Mouse (Mus musculus) MN1 (cell line): ENCODE results near the gene Dscaml1.
A peak's percentile ranks its signal among the peaks of the same experiment; 100 is the strongest.

Experiments
- DNase-seq: peaks from one replicate; pipeline ENCODE4 v3.0.0-alpha.2; 2016; ENCODE audit warnings: low spot score

The Dscaml1 gene

DNA sequence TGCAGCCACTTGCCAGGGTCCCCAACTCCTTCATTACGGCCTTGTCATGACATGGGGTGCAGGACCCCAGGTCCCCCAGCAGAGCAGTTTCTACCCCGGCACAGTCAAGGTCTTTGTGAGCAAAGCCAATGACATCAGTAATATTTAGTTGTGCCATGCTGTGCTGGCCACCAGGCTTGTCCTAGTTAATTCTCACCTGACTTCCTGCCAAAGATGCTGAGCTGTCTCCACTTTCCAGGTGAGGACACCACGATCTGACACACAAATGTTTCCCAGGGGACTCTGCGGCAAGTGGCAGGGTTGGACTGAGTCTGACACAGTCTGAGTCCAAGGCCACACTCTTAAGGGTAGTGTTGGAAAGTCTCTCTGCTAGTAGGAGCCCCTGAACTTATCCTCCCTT is at the start of gene Dscaml1:
Gene Dscaml1 (plus strand): TSS at position 173 of the 400 bp plus-strand sequence.
- DNase-seq: no peak

DNA sequence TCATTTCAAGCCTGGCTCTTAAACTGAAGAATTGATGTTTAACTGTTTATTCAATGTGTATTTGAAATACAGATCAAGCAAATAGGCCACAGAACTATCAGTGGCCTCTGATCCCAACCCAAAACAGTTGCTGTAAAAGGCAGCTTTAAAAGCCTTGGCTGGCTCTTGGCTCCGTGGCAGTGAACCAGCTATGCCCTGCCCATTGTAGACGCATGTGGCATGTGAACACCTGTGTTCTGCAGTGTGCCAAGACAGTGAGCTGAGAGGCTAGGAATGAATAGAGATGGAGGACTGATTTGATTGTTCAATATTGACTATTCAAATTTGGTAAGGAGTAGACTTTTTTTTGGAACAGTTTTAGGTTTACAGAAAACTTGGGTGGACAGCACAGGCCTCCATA is 49.5 kb upstream of the Dscaml1 start:
- no peak for DNase-seq

DNA sequence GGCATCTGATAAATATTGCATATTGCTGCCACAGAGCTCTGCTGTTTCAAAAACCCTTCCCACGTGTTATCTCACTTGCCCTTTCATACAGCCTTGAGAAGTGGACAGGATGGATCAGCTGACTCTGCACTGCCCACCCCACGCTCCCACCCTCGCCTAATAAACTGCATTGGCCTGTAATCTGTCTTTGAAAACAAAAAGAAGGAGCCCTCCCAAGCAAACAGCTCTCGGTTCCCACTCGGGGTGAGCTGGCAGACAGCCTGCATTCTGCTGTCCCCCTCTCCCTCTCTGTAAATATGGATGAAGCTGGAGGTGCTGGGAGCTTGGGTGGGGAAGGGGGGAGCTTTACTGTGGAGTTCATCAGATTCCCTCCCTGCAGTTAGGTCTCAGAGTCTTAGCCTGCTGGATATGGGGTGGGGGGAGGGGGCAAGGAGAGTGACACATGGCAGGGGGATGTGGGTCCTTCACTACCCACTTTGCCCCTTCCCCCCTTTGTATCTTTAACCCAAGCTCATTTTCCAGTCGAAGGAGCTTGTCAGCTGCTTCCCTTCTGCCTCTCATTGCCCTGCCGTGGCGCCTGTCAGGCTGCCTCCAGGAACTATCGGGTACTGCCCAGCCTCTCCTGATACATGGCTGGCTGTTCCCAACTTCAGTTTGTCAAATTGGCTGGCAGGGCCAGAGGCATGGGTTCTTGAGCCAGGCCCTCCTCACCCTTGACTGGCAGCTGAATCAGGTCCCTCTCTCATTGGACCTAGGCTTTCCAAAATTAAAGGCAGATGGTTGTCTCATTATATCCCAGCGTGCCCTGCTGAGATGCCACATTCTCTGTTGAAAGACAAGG is 45.8 kb upstream of the Dscaml1 start:
- DNase-seq: no peak

DNA sequence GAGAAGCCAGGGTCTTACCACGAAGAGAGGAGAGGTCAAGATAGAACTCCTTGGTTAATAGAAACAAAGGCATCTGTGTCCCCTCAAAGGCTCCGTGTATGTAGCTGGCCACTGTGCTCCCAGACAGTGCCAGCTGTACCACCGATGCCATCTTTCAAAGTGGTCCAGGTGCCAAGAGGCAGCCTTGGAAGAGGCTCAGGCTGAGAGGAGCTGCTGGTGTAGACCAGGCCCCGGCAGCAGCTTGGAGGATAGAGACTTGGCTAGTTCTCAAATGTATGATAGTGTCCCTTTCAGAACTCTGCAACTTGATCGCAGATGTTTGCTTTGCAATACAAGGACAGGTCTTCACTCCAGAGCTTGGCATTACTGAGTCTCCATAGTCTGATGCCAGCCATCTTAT is 44.1 kb upstream of the Dscaml1 start:
- no peak for DNase-seq

DNA sequence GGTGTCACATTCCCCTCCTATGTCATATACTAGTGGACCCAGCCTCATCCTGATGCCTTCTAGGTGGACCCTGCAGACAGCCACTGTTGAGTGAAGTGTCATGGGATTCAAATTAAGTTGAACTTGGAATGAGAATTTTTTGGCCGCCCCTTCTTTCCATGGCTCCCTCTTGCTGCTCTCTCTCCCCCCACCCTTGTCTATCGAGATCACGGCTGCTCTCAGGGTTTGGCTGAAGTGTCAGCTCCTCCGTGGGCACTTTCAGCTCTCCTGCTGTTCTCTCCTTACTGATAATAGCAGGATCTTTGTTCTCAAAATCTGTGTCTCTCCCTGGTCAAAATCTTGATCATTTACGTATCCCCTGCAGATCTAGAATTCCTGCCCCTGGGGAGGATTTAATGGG is 43.6 kb upstream of the Dscaml1 start:
- DNase-seq: no peak

DNA sequence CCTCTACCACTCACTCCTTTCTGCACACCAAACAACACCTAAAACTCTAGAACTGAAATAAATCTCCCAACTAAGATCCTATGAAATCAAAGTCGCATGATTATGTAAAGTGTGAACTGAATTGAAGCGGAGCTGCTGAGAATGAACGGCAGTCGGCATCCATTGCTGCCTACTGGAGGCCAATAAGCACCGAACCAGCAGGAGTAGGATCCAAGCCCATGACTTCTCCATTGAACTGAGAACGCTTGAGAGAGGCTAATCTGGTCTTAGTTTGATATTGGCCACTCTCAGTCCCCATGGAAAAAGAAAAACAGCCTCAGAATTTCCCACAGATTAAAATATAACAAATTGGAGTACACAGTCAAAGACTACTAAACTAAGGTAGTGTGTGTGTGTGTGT is 42.5 kb upstream of the Dscaml1 start:
- DNase-seq: no peak

DNA sequence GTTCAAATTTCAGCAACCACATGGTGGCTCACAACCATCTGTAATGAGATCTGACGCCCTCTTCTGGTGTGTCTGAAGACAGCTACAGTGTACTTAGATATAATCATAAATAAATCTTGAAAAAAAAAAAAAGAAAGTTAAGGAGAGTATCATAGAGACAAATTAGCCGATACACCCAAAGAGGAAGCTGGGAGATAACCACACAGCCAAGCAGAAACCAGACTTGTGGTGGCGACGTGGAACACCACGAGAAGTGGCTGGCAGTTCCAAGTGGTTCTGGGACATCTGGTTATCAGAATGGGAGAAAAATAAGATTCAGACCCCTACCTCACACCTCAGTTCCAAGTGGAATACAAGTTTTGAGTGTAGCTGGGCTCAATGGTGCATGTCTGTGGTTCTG is 39.7 kb upstream of the Dscaml1 start:
- no peak for DNase-seq

DNA sequence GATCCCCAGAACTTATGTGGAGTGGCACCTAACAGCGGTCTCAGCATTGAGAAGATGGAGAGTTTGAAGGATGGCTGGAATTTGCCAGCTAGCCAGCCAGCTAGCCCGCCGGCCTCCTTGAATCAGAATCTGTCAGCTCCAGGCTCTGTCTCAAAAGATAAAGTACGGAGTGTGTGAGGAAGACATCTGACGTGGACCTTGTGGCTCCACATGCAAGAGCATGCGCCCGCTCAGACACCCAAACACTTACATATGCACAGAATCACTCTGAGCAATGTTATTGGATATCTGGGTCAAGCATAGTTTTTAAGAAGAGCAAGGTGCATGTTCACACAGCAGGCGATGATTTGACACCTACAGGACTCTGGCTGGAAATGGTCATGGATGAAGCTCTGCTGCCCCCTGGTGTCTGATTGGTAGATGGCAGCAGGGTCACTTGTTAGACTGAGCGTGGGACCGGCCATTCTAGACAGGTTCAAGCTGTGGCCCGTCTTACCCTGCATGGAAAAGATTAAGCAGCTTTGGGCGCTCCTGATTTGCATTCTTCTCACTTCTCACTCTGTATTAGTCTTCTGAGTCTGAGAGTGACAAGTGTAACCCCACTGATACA is 37.9 kb upstream of the Dscaml1 start:
- DNase-seq: peak; percentile 92

DNA sequence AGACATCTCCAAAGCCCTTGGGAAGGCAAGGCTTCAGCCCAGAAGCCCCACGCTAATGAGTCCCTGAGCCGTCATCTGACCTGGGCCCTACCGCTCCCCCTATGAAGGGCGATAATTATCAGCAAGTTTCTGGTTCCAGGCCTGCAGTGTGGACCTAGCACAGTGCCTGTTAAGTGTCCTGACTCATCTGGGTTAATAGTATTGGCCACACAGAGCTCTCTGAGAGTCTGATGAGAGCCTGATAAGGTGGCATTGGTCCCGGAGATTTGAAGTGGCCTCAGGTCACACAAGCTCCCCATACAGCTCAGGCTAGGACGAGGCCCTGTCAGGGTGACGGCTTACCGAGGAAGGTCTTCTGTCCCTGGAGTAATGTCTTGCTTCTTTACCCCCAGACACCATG is 36.8 kb upstream of the Dscaml1 start:
- peak; percentile 92 for DNase-seq

DNA sequence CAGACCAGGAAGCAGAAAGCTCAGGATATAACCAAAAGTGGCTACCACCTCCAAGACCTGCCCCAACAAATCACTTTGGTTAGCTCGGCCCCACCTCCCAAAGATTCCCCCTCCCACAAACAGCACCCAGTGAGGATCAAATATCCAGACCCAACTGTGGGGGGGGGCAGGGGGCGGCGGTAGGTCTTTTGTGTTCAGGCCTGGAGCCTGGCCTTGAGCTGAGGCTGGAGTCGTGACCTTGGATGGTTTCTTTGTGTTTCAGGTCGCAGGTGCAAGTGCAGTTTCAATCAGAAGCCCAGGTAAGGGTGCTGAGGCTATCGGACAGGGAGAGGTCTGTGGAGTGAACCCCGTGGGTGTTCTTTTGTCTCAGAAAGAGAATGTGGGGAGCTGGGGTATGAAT is 35.1 kb upstream of the Dscaml1 start:
- DNase-seq: no peak

DNA sequence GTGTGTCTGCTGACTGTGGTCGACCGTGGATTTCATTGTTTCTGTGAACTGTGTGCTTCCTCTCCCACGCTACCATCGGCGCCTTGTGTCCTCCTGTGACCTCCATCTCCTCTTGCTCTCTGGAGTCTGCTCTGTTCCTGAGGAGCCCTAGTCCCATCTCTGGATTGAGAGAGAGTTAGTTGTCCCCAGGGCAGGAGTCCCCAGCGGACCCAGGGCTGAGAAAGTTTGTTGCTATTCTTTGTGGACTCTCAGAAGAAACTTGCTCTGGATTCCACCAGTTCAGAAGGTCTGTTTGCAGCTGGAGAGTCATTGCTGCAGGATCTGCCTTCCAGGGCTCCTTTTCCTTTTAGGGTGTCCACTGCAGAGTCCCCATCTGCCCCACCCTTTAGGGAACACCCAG is 31.2 kb upstream of the Dscaml1 start:
- DNase-seq: no peak

DNA sequence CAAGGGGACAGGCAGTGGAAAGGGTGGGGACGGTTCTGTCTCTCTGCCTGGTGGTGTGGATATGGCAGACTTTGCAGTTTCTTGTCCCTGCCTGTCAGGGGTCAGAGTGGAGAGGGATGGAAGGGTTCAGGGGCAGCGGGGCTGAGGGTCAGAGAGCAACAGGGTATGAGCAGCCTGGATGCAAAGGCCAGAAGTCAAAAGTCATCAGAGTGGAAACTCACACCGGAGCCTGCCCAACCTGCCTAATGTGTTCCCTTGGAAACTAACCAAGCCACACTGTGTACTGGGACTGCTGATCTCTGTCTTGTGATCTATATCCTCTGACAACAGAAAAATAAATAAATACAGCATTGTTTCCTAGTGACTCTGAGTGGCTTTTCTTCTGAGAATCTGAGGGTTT is 30.6 kb upstream of the Dscaml1 start:
- DNase-seq: no peak

DNA sequence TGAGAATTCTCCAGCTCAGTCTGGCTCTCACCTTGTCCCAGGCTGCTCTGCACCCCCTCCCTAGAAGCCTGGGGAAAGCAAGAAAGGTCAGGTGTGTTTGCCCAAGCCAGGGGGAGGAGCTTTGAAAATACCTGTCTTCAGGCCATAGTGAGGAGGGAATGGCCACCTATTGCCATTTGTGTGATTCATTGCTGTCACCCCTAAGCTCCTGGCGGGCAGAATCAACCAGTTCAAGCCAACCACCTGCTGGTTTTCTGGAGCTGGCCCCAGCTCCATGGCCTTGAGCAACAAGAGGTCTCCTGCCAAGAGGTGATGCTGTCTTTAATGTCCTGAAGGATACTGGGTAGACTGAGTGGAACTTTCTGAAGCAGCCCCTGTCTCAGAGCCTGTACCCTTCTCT is 28.1 kb upstream of the Dscaml1 start:
- no peak for DNase-seq

DNA sequence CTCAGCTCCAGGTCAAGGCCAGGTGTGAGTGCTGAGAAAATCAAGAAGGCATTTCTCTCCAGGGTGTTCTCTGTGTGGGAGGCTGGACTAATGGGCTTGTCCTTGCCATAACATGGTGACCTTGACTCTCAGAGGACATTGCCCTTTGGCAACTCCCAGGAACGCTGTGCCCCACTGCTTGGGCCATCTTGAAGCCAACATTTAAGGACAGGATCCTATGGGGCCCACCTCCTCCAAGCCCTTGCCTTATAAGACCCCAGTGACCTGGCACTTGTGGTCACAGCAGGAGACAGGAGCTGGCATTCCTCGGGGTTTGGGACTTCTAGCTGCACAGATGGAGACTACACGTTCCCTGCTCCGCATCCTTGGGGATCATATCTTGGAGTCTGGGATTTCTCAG is 27.0 kb upstream of the Dscaml1 start, which contains the start of gene Fxyd2:
Gene Fxyd2 (plus strand): TSS at position 236 of the 400 bp plus-strand sequence.
- no peak for DNase-seq

DNA sequence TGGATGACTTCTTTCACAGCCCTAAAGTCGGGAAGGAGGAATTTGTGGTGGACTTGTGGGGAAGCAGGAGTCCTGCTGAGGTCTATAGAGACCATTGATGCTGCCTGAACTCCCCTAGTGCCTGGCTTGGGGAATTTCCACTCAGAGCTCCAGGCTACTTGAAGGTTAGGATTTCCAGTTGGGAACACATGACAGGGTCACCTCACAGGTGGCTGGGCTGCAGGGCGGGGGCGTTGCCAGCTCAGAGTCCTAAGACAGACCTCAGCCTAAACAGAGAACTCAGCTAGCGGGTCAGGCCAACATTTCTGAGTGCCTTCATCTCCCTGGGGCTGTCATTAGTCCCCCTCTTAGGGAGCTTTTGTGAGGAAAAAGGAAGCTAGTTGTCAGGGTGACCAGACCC is 24.6 kb upstream of the Dscaml1 start:
- DNase-seq: no peak

DNA sequence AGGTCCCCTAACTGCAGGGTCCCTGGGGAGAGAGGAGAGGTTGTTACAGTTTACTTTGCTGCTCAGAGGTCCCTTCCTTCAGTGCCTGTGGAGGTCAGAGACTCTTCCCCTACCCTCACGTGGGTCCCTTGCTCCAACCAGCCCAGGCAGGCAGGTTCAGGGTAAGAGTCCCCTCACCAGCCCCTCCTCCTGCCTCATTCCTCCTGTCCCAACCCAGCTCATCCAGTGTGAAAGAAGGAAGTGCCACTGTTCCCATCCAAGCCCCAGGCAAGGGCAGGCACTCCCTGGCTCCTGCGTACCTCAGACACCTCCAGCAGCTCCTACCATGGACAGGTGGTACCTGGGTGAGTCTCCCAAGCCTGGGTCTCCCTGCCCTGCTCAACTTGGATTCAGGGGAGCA is 23.5 kb upstream of the Dscaml1 start:
- DNase-seq: no peak

DNA sequence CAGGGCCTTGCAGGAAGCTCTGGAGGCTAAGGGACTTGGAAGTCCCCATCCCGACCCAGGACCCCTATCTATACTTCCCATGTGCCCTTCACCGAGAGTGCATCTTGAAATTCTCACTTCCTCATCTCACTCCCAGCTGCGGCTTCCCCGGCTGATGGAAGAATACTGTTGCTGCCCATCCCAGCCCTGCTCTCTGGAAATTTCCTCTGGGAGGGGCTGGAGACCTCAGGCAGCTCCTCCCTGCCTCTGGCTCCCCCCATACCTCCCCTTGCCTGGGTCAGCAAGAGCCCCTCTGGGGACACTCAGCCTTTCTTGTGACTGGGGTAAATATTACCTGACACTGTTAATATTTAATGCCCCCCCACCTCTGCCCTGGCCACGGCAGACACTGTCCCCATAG is 20.7 kb upstream of the Dscaml1 start:
- DNase-seq: no peak

DNA sequence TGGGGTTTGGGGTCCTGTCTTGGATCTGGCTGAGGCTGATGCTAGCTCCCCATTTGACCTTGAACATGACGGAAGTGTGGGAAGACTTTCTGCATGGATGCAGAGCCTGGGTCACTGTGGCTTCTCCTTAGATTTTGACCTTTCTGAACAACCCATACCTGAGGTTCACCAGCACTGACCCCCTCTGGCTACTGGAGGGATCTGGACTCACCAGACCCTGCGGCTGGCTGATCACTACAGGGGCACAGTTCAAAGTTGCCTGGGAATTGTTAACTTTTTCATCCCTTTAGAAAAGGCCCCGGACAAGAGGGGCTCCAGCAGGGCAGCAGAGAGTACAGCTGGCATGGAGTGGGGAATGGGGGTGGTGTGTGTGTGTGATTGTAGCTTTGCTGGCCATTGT is 19.6 kb upstream of the Dscaml1 start:
- DNase-seq: no peak

DNA sequence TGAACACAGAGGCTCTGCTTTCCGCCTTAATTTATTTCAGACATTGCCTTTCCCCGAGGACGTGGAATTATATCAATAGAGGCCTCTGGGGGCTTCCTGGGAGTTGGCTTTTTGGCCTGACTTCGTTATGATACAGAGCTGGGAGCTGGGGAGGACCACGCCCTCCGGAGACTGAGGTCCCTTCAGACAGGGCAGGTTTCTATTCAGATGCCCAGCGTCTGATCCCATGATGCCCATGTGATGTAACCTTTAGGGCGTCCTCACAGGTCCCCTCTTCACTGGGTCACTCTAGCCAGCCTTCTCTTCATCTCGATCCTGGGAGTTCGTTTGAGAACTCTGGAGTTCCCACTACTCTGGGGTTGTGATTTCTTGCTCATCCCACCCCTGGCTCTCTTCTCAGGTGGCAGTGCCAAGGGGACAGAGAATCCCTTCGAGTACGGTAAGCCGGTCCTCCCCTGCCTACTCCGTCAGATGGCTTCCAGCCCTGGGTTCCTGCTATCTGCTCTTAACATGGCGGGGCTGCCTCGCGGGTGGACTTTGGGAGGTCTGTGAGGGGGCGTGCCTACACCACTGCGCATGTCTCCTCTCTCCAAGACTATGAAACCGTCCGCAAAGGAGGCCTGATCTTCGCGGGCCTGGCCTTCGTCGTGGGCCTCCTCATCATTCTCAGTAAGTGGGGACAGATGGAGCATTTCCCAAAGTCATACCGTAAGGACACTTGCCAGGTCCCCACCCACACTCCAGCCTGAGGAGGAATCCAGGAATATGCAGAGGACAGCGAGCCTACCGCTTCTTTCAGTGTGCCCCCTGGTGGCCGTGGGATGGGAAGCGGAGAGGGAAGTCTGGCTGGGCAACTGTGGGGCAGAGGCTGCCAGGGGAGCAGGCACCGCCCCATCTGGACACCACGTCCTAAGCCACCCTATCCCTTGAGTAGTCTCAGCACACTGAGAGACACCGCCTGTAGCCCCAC is 18.4 kb upstream of the Dscaml1 start:
- peak; percentile 71 for DNase-seq

DNA sequence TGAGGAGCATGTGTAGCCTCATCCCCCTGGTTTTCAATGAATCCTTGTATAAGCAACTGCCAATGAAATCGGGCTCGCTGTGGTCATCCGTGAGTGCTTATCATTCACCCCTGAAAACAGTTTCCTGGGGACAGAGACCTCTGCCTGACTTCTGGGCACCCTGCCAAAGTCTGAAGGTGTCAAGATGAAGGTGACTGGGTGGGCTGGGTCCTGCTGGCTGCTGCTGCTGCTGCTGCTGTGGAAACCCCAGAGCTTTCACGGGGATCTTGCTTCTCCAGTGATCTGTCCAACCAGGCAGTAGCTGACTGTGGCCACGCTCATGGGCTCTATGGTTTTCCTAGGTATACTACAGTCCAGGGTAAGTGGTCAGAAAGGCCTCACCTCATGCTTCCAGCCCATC is 16.2 kb upstream of the Dscaml1 start:
- DNase-seq: no peak

DNA sequence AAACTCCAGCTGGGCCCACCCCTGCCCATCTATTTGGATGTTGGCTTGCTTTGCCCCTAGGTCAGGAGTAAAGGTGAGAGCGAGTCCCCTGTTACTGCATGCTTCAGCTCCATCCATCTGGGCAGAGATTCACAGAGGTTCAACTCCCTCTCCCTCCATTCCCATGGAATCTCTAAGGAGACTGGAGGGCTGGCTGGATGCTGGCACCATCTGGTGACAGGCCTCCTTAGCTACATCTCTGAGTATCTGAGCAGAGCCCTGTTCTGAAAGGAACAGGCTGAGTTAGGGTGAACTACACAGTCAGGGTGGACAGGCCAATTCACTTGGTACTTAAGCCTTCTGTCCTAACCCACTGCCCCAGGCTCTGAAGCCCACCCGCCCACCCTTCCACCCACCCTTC is 15.8 kb upstream of the Dscaml1 start:
- no peak for DNase-seq

DNA sequence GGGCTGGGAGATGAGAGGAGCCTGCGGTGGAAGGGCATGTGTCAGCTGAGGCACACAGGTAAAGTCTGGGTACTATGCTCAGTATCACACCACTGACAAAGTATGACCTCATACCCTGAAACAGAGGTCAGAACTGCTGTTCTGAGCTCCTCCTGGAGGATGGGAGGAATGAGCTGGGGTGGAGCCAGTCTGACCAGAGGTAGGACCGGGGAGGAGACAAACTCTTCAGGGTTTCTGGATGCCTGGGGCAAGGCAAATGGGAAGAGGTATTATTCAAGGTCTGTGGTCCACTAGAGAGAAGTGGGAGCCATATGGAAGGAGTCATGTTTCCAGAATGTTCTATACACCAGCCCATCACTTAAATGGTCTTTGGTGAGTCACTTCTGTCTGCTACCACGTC is 15.3 kb upstream of the Dscaml1 start:
- no peak for DNase-seq

DNA sequence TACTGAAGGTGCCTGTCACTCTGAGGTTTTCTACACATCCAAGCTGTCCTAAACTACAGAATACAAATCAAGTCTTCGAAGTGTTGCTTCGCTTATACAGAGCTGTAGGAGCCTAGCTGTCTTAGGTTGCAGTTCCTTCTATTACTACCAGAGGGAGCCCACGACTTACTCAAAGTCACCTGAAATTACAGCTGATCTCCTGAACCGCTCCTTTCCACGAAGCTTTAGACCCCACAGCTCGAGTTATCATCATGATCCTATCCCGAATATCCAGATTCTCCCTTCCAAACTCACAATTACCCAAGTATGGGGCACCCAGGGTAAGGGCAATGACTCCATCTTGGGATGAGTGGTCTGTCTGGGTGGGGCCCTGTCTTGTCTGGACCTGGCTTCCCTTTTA is 14.6 kb upstream of the Dscaml1 start:
- peak; percentile 78 for DNase-seq
